Mouse (Mus musculus): ENCODE data around the gene Pcdh10.

Gene Pcdh10

GRCm38 (mm10) chr3:45378145-45378544, at the start of gene Pcdh10:
Pcdh10 (plus strand) TSS chr3:45378398.
- peak; percentile 84 to 91 for DNase-seq

GRCm38 (mm10) chr3:45355919-45356318, 22.3 kb upstream of the Pcdh10 start:
- no peak for DNase-seq

- DNase-seq = no peak
Observed at GRCm38 (mm10) chr3:45368952-45369351, 9.2 kb upstream of the Pcdh10 start.

DNA sequence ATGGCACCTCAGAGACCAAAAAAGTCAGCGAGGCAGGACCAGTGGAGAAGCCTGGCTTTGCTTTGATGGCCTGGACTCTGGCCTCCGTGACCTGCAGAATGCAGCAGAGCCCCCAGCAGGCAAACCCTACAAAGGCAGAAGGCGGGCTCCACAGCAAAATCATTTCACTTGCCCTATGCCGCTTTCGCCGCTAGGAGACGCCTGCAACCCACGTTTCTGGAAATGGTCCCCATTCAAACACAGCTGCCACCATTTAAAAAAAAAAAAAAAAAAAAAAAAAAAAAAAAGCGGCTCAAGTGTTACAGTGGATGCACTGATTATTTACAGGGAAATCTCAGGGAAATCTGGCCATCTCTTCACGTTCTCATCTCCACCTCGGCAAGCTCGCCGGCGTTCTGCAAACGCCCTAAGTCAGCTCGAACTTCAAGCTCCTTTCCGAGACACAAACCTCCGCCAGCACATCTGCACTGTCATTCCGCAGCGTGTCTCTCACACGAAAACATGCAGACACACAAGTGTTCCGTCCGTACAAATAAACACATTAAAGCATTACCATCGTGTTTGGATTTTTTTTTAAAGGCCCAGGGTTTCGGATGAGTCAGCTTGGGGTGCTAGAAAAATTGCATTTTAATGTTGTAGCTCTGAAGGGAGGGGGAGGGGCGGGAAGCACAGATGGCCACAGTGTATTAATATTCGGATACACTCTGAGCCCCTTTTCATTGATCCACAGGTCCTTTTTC, 2.3 kb upstream of the Pcdh10 start:
- DNase-seq = peak; percentile 24 to 45

- peak in 1 of 2 experiments; percentile 3 for DNase-seq
Observed at GRCm38 (mm10) chr3:45376501-45377390, 1.5 kb upstream of the Pcdh10 start.

GRCm38 (mm10) chr3:45377391-45377998, 703 bp upstream of the Pcdh10 start:
- DNase-seq = peak in 1 of 2 experiments; percentile 3

GRCm38 (mm10) chr3:45379541-45379971, 1.4 kb downstream of the Pcdh10 start:
- no peak for DNase-seq

- DNase-seq = no peak
Observed at GRCm38 (mm10) chr3:45379972-45380761, 2.0 kb downstream of the Pcdh10 start.

GRCm38 (mm10) chr3:45380811-45381761, 2.9 kb downstream of the Pcdh10 start:
- no peak for DNase-seq

DNA sequence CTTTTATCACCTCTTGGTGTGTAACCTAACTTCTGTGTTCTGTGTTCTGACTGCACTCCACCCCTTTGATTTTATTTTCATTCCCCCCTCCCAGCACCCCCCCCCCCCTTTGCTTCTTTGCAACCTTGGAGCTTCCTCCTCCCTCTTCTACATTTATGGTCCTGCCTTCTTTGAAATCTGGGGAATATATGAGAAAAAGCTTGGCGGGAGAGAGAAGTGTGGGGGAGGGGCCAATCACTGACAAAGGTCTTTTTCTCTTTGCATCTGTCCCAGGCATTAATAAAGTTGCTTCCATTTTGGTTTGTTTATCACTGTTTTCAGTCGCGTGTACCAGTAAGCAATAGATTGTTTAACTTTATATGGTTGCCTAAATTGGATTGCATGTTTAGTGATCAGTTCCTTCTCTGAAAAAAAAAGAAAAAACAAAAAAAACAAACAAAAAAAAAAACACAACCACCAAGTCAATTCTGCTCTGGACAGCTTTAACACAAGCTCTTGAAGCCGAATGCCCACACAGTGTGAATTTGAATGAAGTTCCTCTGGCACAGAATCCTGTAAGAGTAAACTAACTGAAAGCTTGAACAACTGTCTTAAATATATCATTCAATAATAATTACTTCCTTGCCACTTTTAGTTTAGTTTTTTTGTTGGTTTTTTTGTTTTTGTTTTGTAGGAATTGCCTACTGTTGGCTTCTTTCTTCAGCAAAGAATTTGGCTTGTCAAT, 4.0 kb downstream of the Pcdh10 start:
- DNase-seq = no peak

GRCm38 (mm10) chr3:45383831-45384230, 5.6 kb downstream of the Pcdh10 start:
- DNase-seq = no peak

DNA sequence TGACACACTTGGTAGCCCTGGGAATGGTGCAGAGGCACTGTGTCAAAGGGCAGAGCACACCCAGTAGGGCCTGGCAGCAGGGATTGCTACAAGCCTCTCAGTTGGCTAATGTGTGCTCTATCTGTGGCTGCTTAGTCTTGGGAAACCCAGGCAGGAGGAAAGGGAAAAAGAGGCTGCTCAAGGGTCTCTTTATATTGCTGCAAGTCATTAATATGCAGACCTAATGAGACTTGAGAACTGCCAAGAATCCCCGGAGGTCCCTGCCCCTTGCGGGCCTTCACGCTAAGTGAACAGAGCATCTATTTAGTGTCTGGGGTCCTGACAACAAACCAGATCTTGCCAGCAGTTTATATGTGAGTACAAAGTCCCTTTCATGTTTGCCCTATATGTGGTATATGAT, 6.8 kb downstream of the Pcdh10 start:
- DNase-seq = no peak

DNA sequence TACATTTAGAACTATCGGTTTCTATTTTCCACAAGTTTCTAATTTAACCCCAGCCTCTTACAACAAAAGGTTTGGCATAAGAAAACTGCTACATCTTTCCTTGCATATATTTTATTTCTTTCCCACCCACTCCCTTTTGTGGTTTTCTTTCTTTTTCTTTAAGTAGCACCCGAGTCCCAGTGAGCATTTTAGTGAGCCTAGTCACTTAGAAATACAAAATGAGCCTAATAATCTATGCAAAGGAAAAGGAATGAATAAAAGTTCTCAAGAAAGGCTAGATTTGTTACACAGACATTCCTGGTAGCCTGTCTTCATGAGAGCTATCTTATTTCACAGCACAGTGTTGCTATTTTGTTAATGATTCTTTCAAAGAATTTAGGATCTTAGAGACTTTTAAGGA, 7.3 kb downstream of the Pcdh10 start:
- no peak for DNase-seq

- no peak for DNase-seq
Observed at GRCm38 (mm10) chr3:45386512-45386911, 8.3 kb downstream of the Pcdh10 start.

DNA sequence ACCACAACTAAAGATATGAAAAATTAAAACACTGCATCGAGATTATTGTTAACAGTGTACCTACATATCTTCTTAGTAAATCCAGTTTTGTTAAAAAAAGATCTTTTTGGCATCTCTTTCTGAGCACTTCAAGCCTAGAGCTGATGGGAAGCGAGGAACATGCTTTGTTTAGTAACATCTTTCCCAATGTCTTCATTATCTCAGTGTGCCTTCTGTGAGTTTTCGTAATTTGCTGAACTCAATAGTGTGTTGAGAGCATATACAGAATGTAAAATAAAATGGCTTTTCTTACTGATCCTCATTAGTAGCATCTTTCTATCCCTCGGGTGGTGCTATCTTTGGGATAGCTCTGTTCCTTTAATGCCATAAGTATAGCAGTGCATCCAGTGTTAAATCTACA, 18.9 kb downstream of the Pcdh10 start:
- no peak for DNase-seq

DNA sequence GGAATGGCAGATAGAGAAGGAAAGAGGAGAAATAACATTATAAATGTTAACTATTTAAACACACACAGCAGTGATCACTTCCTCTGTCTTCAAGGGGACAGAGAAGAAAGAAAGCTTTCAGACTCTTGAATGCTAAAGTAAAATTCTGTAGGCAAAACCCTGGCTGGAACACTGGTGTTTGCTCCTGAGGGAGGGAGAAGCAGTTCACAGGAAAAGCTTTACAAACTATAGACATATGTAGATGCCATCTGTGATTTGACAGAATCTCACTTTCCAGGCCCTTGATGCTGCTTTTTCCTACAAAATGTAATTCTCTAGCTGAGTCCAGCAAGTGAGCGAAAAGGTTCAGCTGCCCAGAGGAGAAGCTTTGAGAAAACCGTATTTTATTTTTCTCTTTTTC, 25.0 kb downstream of the Pcdh10 start:
- DNase-seq = no peak

GRCm38 (mm10) chr3:45431691-45432090, 53.5 kb downstream of the Pcdh10 start:
- no peak for DNase-seq

- no peak for DNase-seq
Observed at GRCm38 (mm10) chr3:45432172-45432765, 54.1 kb downstream of the Pcdh10 start.

All from lung, adult 18-20 months (tissue).